Mouse (Mus musculus): ENCODE measurements around the gene Errfi1. TPM values are rescaled to one million over a fixed set of nuclear protein-coding genes. Genes with fewer than 3 reads are reported as not detected.
A peak's percentile ranks its signal among the peaks of the same experiment; 100 is the strongest.

The Errfi1 gene
- total and polyA plus RNA-seq, 3 experiments: 2.1 to 2.7 TPM; not detected in 1

GRCm38 (mm10) chr4:150910164-150910951, 56.6 kb downstream of the Errfi1 start:
- Histone ChIP-seq H3K4me1 (ENCODE audit: control insufficient read depth in 1 of 2, insufficient read depth in 2 of 2, low read length in 2 of 2) (peaks cover 7 to 27% of the 10 kb centered on the region in 2 experiments), H3K27ac (ENCODE audit: control insufficient read depth, low read depth, low read length) (peak overlapping the region; percentile 90)

GRCm38 (mm10) chr4:150913743-150914142, 60.0 kb downstream of the Errfi1 start:
- Histone ChIP-seq H3K9ac (ENCODE audit: control insufficient read depth, low read depth, low read length, poor library complexity, severe bottlenecking) (peak overlapping the region; percentile 79), H3K4me3 (ENCODE audit: control insufficient read depth in 1 of 2, insufficient read depth in 1 of 2, low read depth in 2 of 2, low read length in 2 of 2) (peak overlapping the region; percentile 49 to 62), H3K27ac (ENCODE audit: control insufficient read depth, low read depth, low read length) (peak overlapping the region; percentile 85), H3K79me2 (ENCODE audit: control insufficient read depth, insufficient read depth, low read length, poor library complexity) (peaks cover 8% of the 10 kb centered on the region), H3K4me1 (ENCODE audit: control insufficient read depth in 1 of 2, insufficient read depth in 2 of 2, low read length in 2 of 2) (peaks cover 8 to 27% of the 10 kb centered on the region in 2 experiments), H3K27me3 (ENCODE audit: control insufficient read depth in 1 of 2, insufficient read depth in 2 of 2, low read length in 2 of 2) (no peaks in the 10 kb centered on the region), H3K9me3 (replicated peaks; ENCODE audit: insufficient read depth, low read length) (no peaks in the 10 kb centered on the region), H3K36me3 (ENCODE audit: control insufficient read depth in 1 of 2, insufficient read depth in 2 of 2, low read length in 2 of 2) (peaks cover 0 to 19% of the 10 kb centered on the region in 2 experiments; a peak in 2 of 4 replicates)
- DNase-seq (ENCODE audit: low read depth, low spot score): peak; percentile 73
- TF ChIP-seq CHD2 (IDR thresholded peaks at IDR 0.05; ENCODE audit: low read length) (no peak), MXI1 (IDR thresholded peaks at IDR 0.05; ENCODE audit: low read depth, low read length) (peak; percentile 84), POLR2AphosphoS2 (IDR thresholded peaks at IDR 0.05; ENCODE audit: low read length) (no peak; the same call in 1 of the 2 replicates), MAX (IDR thresholded peaks at IDR 0.05; ENCODE audit: low read length) (peak; percentile 97), ETS1 (IDR thresholded peaks at IDR 0.05; ENCODE audit: low read depth, low read length) (no peak), BHLHE40 (IDR thresholded peaks at IDR 0.05; ENCODE audit: borderline replicate concordance, low read depth, low read length) (peak; percentile 96), MYC (IDR thresholded peaks at IDR 0.05; ENCODE audit: low read depth, low read length) (peak; percentile 92), USF1 (IDR thresholded peaks at IDR 0.05; ENCODE audit: low read depth, low read length) (peak; percentile 61; the same call in 1 of the 2 replicates), RCOR1 (IDR thresholded peaks at IDR 0.05; ENCODE audit: low read depth, low read length) (no peak), E2F4 (IDR thresholded peaks at IDR 0.05; ENCODE audit: borderline replicate concordance, low read depth, low read length) (peak; percentile 43; the same call in 1 of the 2 replicates), ZKSCAN1 (IDR thresholded peaks at IDR 0.05; ENCODE audit: low read depth, low read length) (no peak), ELF1 (IDR thresholded peaks at IDR 0.05; ENCODE audit: low read depth, low read length) (no peak), JUND (IDR thresholded peaks at IDR 0.05; ENCODE audit: low read depth, low read length) (no peak)

More at GRCm38 (mm10) chr4:150910164-150910951, 56.6 kb downstream of the Errfi1 start:
- Histone ChIP-seq H3K36me3 (ENCODE audit: control insufficient read depth in 1 of 2, insufficient read depth in 2 of 2, low read length in 2 of 2) (peaks cover 6 to 21% of the 10 kb centered on the region in 2 experiments; a peak in 3 of 4 replicates), H3K9me3 (replicated peaks; ENCODE audit: insufficient read depth, low read length) (no peaks in the 10 kb centered on the region), H3K9ac (ENCODE audit: control insufficient read depth, low read depth, low read length, poor library complexity, severe bottlenecking) (peak overlapping the region; percentile 78), H3K79me2 (ENCODE audit: control insufficient read depth, insufficient read depth, low read length, poor library complexity) (peaks cover 18% of the 10 kb centered on the region), H3K27me3 (ENCODE audit: control insufficient read depth in 1 of 2, insufficient read depth in 2 of 2, low read length in 2 of 2) (no peaks in the 10 kb centered on the region), H3K4me3 (ENCODE audit: control insufficient read depth in 1 of 2, insufficient read depth in 1 of 2, low read depth in 2 of 2, low read length in 2 of 2) (peak overlapping the region; percentile 42 to 48)
- no peak for DNase-seq (ENCODE audit: low read depth, low spot score)
- TF ChIP-seq CTCF (IDR thresholded peaks at IDR 0.05 in 2 of 3, conservative IDR thresholded peaks at IDR 0.05 in 1 of 3; ENCODE audit: control insufficient read depth in 1 of 3, insufficient read depth in 1 of 3, low read depth in 2 of 3, low read length in 3 of 3, poor library complexity in 1 of 3, severe bottlenecking in 1 of 3) (peak in 2 of 3 experiments; percentile 10 to 24; a peak in 1 of 6 replicates), USF2 (IDR thresholded peaks at IDR 0.05; ENCODE audit: borderline replicate concordance in 1 of 2, insufficient read depth in 1 of 2, low read depth in 1 of 2, low read length in 2 of 2) (no peak)
